Mouse (Mus musculus): ENCODE data around the gene Itgb3. TPM values are rescaled to one million over a fixed set of nuclear protein-coding genes. Genes with fewer than 3 reads are reported as not detected.

Itgb3 gene
- polyA plus RNA-seq, 1 experiment from 2014 or later, result 5.5 TPM

DNA sequence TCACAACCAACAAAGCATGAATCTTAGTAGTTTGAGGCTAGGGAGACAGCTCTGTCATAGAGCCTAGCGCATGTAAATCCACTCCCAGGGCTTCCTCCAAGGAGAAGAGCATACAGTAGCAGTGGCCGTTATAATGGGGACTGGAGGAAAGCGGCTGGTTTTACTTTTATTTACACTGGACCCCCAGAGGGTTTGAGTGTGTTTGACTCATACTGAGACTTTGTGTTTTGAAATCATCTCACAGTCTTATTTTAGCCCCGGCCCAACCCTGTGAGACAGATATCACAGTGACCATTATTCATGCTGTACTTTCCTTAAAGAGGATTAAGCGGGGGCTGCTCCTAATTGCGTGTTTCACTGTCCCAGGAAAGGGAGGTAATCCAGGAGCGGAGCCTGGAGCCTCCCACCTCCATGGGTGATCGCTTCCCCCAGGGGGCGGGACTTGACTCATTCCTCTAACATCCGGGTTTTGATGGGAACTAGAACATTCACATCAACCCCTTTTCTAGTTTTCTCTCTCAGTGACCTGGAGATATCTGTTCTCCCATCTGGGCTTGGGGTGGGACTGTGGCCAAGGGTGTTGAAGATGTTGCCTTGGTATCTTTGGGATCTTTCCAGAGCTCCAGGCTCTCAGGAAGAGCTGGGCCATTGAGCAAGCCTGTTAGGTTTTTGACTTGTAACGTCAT is 20.0 kb downstream of the Itgb3 start:
- H3K27me3 ChIP-seq (replicated peaks), result no peaks in the 10 kb centered on the region
- H3K27ac ChIP-seq, result no peak overlapping the region
- peaks cover 27% of the 10 kb centered on the region for H3K4me1 ChIP-seq (replicated peaks)
- WGBS, result 53% methylated on average over 11 of the region's 11 CpGs
- H3K9ac ChIP-seq, result no peak overlapping the region
- H3K4me3 ChIP-seq (replicated peaks), result no peak overlapping the region
- no peaks in the 10 kb centered on the region for H3K36me3 ChIP-seq
- no peak overlapping the region; the same call in 1 of the 2 replicates for H3K4me2 ChIP-seq (replicated peaks)
- H3K9me3 ChIP-seq, result no peaks in the 10 kb centered on the region
- ATAC-seq, result no peak

DNA sequence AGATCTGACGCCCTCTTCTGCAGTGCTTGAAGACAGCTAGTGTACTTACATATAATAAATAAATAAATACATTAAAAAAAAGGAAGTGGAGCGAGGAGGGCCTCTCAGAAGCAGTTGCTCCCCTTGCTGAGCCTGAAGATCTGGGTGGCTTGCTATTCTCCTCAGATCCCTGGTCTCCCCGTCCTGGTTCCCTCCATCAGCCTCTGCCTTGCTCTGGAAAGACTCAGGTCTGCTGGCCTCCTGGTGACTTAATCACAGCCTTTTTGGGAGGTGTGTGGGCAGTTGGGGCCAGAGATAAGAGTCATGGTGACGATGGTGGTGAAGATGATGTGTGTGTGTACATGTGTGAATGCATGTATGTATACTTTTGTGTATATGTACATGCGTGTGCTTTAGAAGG is 20.8 kb downstream of the Itgb3 start:
- H3K9me3 ChIP-seq, result no peaks in the 10 kb centered on the region
- no peak overlapping the region for H3K27ac ChIP-seq
- no peaks in the 10 kb centered on the region for H3K36me3 ChIP-seq
- no peak overlapping the region for H3K4me2 ChIP-seq (replicated peaks)
- peaks cover 25% of the 10 kb centered on the region for H3K4me1 ChIP-seq (replicated peaks)
- no peak overlapping the region for H3K4me3 ChIP-seq (replicated peaks)
- ATAC-seq, result no peak
- no peaks in the 10 kb centered on the region for H3K27me3 ChIP-seq (replicated peaks)
- H3K9ac ChIP-seq, result no peak overlapping the region
- WGBS, result 85% methylated on average over 5 of the region's 5 CpGs

DNA sequence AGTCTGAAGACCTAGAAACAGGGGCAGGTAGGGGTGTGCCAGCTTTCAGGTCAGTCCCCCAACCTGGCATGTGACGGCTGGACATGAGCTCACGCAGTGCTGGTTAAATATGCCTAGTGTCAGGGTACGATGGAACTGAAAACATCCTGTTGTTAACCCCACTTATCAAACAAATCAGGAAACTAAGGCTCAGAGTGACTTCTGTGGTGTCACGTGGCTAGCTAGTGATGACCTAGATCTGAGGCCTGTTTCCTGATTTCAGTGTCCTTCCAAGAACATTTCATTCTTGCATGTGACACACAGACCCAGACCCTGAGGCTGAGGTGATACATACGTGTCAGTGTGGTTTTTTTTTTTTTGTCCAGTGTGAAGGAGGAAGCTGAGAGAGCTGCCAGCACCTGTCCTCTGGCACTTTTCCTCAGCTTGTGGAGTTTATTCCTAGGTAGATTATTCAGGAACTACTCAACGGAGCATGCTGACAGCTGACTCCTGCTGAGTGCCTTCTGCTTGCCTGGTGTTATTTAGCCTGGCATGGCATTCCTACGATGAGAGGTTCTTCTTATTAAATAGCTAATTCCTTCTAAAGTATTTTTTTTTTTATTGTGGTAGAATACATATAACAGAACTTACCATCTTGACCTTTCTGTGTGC is 22.5 kb downstream of the Itgb3 start:
- Histone ChIP-seq H3K27ac (no peak overlapping the region), H3K9me3 (no peaks in the 10 kb centered on the region), H3K4me3 (replicated peaks) (no peak overlapping the region), H3K9ac (no peak overlapping the region), H3K36me3 (no peaks in the 10 kb centered on the region), H3K4me2 (replicated peaks) (no peak overlapping the region), H3K4me1 (replicated peaks) (peaks cover 16% of the 10 kb centered on the region; the same call in 1 of the 2 replicates), H3K27me3 (replicated peaks) (no peaks in the 10 kb centered on the region)
- WGBS, result 74% methylated on average over 7 of the region's 7 CpGs
- ATAC-seq, result no peak

DNA sequence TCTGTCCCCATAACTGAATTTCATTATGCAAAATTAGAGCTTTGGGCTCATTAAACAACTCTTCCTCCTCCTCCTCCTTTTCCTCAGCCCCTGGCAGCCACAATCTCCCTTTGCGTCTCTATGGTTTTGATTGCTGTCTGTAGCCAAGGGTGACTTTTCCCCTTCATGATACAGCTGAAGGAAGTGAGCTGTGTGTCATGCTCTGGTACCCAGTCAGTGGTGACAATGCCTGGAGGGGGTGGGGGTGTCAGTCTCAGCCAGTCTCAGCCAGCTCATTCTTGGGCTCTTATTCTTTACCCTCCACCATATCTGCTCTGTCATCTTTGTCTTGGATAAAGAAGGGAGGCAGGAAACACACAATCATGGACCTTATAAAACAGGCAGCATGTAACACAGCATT is 23.5 kb downstream of the Itgb3 start:
- WGBS, result 82% methylated on average over 1 of the region's 1 CpGs

DNA sequence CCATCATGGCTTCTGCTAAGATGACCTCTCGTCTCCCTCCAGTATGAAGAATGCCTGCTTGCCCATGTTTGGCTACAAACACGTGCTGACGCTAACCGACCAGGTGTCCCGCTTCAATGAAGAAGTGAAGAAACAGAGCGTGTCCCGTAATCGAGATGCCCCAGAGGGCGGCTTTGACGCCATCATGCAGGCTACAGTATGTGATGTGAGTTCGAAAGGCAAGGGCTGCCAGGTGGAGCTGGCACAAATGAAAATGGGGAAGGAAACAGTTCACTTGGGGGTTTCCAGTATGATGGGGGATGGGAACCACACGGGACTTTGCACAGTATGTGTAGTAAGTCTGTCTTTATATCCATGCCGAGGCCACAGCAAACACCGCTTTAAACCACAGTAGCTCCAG is 29.2 kb downstream of the Itgb3 start:
- Histone ChIP-seq H3K9me3 (no peaks in the 10 kb centered on the region), H3K4me2 (replicated peaks) (no peak overlapping the region), H3K27me3 (replicated peaks) (no peaks in the 10 kb centered on the region), H3K27ac (no peak overlapping the region), H3K4me3 (replicated peaks) (no peak overlapping the region), H3K36me3 (no peaks in the 10 kb centered on the region), H3K9ac (no peak overlapping the region), H3K4me1 (replicated peaks) (no peaks in the 10 kb centered on the region)
- WGBS, result 91% methylated on average over 14 of the region's 14 CpGs
- no peak for ATAC-seq

More for the DNA sequence above, 23.5 kb downstream of the Itgb3 start:
- Histone ChIP-seq H3K9ac (no peak overlapping the region), H3K36me3 (no peaks in the 10 kb centered on the region), H3K27me3 (replicated peaks) (no peaks in the 10 kb centered on the region), H3K27ac (no peak overlapping the region), H3K4me2 (replicated peaks) (no peak overlapping the region), H3K9me3 (no peaks in the 10 kb centered on the region), H3K4me3 (replicated peaks) (no peak overlapping the region), H3K4me1 (replicated peaks) (peaks cover 6% of the 10 kb centered on the region; the same call in 1 of the 2 replicates)
- ATAC-seq, result no peak

DNA sequence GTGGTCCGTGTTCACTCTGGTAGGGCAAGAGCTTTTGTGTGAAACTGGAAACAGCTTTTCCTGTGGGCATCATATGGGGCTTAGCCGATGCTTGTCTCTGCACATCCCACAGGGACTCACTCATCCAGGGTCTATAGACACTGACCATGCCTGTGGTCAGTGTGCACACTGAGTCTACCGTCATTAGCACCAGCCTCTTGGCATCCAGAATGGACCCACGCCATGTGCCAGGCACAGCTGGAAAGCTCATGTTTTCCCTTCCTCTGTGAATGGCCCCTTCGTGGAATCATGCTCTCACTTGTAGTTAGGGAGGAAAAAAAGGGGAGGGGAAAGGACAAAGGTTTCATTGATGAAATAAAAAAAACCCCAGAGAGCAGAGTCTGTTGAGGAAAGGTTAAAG is 30.2 kb downstream of the Itgb3 start:
- Histone ChIP-seq H3K27me3 (replicated peaks) (no peaks in the 10 kb centered on the region), H3K4me2 (replicated peaks) (no peak overlapping the region), H3K4me3 (replicated peaks) (no peak overlapping the region), H3K9me3 (no peaks in the 10 kb centered on the region), H3K27ac (no peak overlapping the region), H3K4me1 (replicated peaks) (no peaks in the 10 kb centered on the region), H3K9ac (no peak overlapping the region), H3K36me3 (no peaks in the 10 kb centered on the region)
- no peak for ATAC-seq
- WGBS, result 72% methylated on average over 5 of the region's 5 CpGs

DNA sequence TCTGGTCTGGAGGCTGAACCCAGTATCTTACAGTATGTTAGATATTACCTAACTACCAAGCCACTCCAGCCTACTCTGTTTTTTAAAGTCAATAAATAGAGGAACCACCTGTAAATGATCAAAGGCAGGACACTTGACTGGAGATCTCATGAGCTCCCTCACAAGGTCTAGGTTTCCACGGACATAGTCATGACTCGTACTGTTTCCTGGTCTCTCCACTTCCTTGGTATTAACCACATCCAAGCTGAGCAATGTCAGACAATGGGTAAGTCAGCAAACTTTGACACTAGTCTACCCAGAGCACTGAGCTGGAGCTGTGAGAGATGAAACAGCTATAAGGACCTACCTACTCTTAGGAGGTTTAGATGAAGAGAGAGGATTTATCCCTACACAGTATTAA is 31.1 kb downstream of the Itgb3 start:
- 76% methylated on average over 2 of the region's 2 CpGs for WGBS
- H3K4me2 ChIP-seq (replicated peaks), result no peak overlapping the region
- no peak overlapping the region for H3K4me3 ChIP-seq (replicated peaks)
- H3K9me3 ChIP-seq, result no peaks in the 10 kb centered on the region
- H3K27me3 ChIP-seq (replicated peaks), result no peaks in the 10 kb centered on the region
- no peaks in the 10 kb centered on the region for H3K4me1 ChIP-seq (replicated peaks)
- H3K36me3 ChIP-seq, result no peaks in the 10 kb centered on the region
- no peak overlapping the region for H3K27ac ChIP-seq
- no peak for ATAC-seq
- no peak overlapping the region for H3K9ac ChIP-seq

DNA sequence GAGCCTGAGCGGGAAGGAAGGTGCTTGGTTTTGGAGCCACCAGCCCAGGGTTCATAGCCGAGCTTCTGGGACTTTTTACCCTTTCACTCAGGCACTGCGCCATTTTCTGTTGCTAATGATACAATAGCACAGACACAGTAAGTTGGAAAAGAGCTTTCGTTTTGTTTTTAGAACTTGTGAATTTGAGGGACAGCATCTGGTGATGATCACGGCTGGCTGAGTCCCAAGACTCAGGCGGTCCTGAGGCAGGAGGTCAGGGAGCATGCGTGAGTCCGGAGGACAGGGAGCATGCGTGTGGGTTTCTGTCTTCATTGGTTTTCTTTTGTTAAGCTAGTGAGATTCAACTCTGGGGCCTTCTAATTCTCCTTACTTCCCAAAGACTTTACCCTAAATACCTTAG is 31.8 kb downstream of the Itgb3 start:
- H3K4me2 ChIP-seq (replicated peaks), result no peak overlapping the region
- no peaks in the 10 kb centered on the region for H3K36me3 ChIP-seq
- H3K27ac ChIP-seq, result no peak overlapping the region
- 78% methylated on average over 9 of the region's 9 CpGs for WGBS
- H3K9me3 ChIP-seq, result no peaks in the 10 kb centered on the region
- H3K4me3 ChIP-seq (replicated peaks), result no peak overlapping the region
- no peak for ATAC-seq
- no peaks in the 10 kb centered on the region for H3K4me1 ChIP-seq (replicated peaks)
- H3K27me3 ChIP-seq (replicated peaks), result no peaks in the 10 kb centered on the region
- no peak overlapping the region for H3K9ac ChIP-seq

DNA sequence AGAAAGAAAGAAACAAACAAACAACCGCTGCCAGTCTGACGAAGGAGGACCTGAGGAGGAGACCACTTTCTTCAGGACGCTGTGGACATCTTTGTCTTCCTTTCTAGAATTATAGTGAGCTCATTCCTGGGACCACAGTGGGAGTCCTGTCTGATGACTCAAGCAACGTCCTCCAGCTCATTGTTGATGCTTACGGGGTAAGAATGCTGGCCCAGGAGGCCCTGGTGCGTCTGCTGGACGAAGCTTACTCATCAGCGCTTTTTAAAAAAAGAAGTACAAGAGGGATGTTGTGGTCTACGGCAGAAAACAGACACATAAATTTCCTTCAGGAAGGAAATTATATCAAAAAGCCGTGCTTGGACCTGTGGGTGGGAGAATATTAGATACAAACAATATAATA is 33.1 kb downstream of the Itgb3 start:
- H3K4me2 ChIP-seq (replicated peaks), result no peak overlapping the region
- no peaks in the 10 kb centered on the region for H3K36me3 ChIP-seq
- H3K9me3 ChIP-seq, result no peaks in the 10 kb centered on the region
- ATAC-seq, result no peak
- no peak overlapping the region for H3K9ac ChIP-seq
- WGBS, result 76% methylated on average over 10 of the region's 10 CpGs
- no peak overlapping the region for H3K4me3 ChIP-seq (replicated peaks)
- H3K27me3 ChIP-seq (replicated peaks), result no peaks in the 10 kb centered on the region
- no peak overlapping the region for H3K27ac ChIP-seq
- H3K4me1 ChIP-seq (replicated peaks), result no peaks in the 10 kb centered on the region

DNA sequence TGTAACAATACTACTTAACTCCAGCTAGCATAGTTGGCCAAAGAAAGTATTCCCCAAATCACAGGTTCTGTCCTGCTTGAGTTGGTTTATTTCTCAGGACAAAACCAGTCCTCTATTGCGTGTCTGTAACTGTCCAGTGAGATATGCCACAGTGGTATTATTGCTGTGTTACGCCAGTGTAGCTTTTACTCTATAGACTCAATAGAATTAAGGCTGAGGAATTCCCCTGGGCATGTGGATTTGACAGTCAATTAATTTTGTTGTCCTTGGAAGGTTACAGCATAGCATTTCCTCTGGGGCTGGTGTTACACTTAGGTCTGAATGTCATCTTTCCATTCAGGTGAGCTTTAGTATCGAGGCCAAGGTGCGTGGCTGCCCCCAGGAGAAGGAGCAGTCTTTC is 35.4 kb downstream of the Itgb3 start:
- H3K4me1 ChIP-seq (replicated peaks), result no peaks in the 10 kb centered on the region
- H3K9ac ChIP-seq, result no peak overlapping the region
- H3K4me2 ChIP-seq (replicated peaks), result no peak overlapping the region
- H3K36me3 ChIP-seq, result no peaks in the 10 kb centered on the region
- 80% methylated on average over 4 of the region's 4 CpGs for WGBS
- ATAC-seq, result no peak
- no peaks in the 10 kb centered on the region for H3K27me3 ChIP-seq (replicated peaks)
- H3K4me3 ChIP-seq (replicated peaks), result no peak overlapping the region
- H3K9me3 ChIP-seq, result no peaks in the 10 kb centered on the region
- H3K27ac ChIP-seq, result no peak overlapping the region

DNA sequence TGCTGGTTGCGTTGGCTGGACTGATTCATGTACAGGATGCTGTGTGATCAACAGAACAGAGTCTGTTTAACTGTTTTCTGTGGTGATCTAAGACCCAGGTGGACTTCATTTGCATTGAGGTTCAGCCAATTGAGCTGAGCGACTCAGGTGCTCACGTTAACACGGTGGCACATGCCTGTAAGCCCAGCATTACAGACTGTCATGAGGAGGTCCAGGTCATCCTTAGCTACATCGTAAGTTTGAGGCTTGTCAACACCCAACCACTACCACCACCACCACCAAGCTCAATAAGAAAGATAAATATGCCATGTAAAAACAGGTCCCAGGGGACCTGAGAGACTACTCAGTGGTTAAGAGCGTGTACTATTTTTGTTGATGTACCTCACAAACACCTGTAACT is 37.6 kb downstream of the Itgb3 start:
- no peak for ATAC-seq
- Histone ChIP-seq H3K4me2 (replicated peaks) (no peak overlapping the region), H3K36me3 (no peaks in the 10 kb centered on the region), H3K9me3 (no peaks in the 10 kb centered on the region), H3K27ac (no peak overlapping the region), H3K27me3 (replicated peaks) (no peaks in the 10 kb centered on the region), H3K4me1 (replicated peaks) (no peaks in the 10 kb centered on the region), H3K4me3 (replicated peaks) (no peak overlapping the region), H3K9ac (no peak overlapping the region)
- WGBS, result 97% methylated on average over 6 of the region's 6 CpGs

DNA sequence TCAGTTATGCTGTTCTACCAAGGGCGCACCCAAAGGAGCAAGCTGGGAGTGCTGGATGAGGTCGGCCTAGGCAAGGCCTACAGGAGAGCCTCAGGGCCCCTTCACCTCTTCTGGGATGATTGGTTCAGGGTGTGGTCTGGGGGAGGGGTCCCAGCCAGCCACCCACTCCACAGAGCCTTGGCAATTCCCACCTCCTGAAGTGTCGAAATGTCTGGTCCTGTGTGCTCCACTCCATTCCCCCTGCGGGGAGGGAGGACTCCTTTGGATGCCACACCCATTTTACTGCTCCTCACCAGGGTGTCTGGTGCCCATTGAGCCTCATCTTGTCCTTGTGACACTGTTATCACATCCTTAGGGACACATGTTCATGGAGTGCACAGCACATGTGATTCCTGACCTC is 38.4 kb downstream of the Itgb3 start:
- no peak for ATAC-seq
- Histone ChIP-seq H3K4me1 (replicated peaks) (no peaks in the 10 kb centered on the region), H3K9me3 (no peaks in the 10 kb centered on the region), H3K9ac (no peak overlapping the region), H3K36me3 (no peaks in the 10 kb centered on the region), H3K4me3 (replicated peaks) (no peak overlapping the region), H3K27me3 (replicated peaks) (no peaks in the 10 kb centered on the region), H3K27ac (no peak overlapping the region), H3K4me2 (replicated peaks) (no peak overlapping the region)
- 74% methylated on average over 4 of the region's 4 CpGs for WGBS

DNA sequence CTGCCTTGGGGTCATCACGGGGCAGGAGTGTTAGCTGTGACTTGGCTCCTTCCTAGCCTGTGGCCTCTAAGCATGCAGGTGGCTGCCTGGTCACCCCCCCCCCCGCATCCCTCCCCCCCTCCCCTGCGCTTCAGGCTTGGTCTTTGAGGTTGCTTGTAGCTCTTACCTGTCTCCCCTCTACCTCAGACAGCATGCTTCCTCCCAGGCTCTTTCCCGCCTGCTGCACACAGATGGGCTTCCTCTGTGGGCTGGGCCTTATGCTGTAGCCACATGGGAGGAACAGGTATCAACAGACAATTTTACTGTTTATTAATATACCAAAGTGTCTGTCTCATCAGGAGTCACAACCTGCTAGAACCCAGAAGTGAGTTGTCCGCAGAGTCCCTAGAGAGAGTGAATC is 38.8 kb downstream of the Itgb3 start:
- Histone ChIP-seq H3K36me3 (no peaks in the 10 kb centered on the region), H3K4me1 (replicated peaks) (no peaks in the 10 kb centered on the region), H3K9me3 (no peaks in the 10 kb centered on the region), H3K9ac (no peak overlapping the region), H3K27ac (no peak overlapping the region), H3K4me3 (replicated peaks) (no peak overlapping the region), H3K4me2 (replicated peaks) (no peak overlapping the region), H3K27me3 (replicated peaks) (no peaks in the 10 kb centered on the region)
- 73% methylated on average over 4 of the region's 5 CpGs for WGBS
- ATAC-seq, result no peak
